Mouse (Mus musculus) neural tube, embryonic 15.5 days (tissue): ENCODE measurements at regions not wholly inside any gene's neighbourhood (a gene's known extent, or its start where the extent isn't known, plus 50 kb on each side); places are given as distances from the start of the nearest gene placed in this dataset.

Experiments used
- ATAC-seq: fragments of 200-750 bp; cut with Nextera tagmentation; 2 replicates; pipeline ENCODE4 v1.8.0; 2017; ENCODE audit warnings: mild to moderate bottlenecking, moderate TSS enrichment, moderate library complexity; ENCODE audit not compliant: low FRiP score
- H3K27ac ChIP-seq: fragments of 300-500 bp; sonication (generic); replicated peaks from 2 replicates; pipeline ENCODE4 v1.5.1; 2015; ENCODE audit warnings: mild to moderate bottlenecking, inconsistent platforms
- H3K27me3 ChIP-seq: fragments of 300-500 bp; sonication (generic); replicated peaks from 2 replicates; pipeline ENCODE4 v1.6.1; 2015; ENCODE audit warnings: inconsistent platforms
- H3K36me3 ChIP-seq: fragments of 300-500 bp; sonication (generic); 2 replicates; pipeline ENCODE4 v1.6.1; 2015; ENCODE audit warnings: inconsistent platforms
- H3K4me1 ChIP-seq: fragments of 300-500 bp; sonication (generic); 2 replicates; pipeline ENCODE4 v1.6.1; 2015; ENCODE audit warnings: inconsistent platforms
- H3K4me2 ChIP-seq: fragments of 300-500 bp; sonication (generic); 2 replicates; pipeline ENCODE4 v1.6.1; 2015; ENCODE audit warnings: inconsistent platforms, mild to moderate bottlenecking, moderate library complexity
- H3K4me3 ChIP-seq: fragments of 300-500 bp; sonication (generic); replicated peaks from 2 replicates; pipeline ENCODE4 v1.5.1; 2015; ENCODE audit warnings: mild to moderate bottlenecking, inconsistent platforms
- H3K9ac ChIP-seq: fragments of 300-500 bp; sonication (generic); replicated peaks from 2 replicates; pipeline ENCODE4 v1.6.1; 2015; ENCODE audit warnings: mild to moderate bottlenecking, inconsistent platforms
- H3K9me3 ChIP-seq: fragments of 300-500 bp; sonication (generic); replicated peaks from 2 replicates; pipeline ENCODE4 v1.6.1; 2016; ENCODE audit warnings: inconsistent platforms
- WGBS: fragments of 180-500 bp; shearing (Covaris S2); methylation state at CpG from one replicate; pipeline ENCODE4 v1.1.7; 2015; ENCODE audit warnings: mixed read lengths; 5-methylcytosine and 5-hydroxymethylcytosine counted together

GRCm38 (mm10) chr11:24342176-24342575 is 264.3 kb downstream of the Bcl11a start:
- no peaks in the 10 kb centered on the region for H3K27me3 ChIP-seq
- H3K4me1 ChIP-seq, result peaks cover 4% of the 10 kb centered on the region
- ATAC-seq, result no peak
- no peak overlapping the region for H3K4me2 ChIP-seq
- H3K36me3 ChIP-seq, result no peaks in the 10 kb centered on the region
- no peak overlapping the region for H3K27ac ChIP-seq
- H3K9me3 ChIP-seq, result no peaks in the 10 kb centered on the region
- H3K4me3 ChIP-seq, result no peak overlapping the region
- 53% methylated on average over 2 of the region's 2 CpGs for WGBS
- H3K9ac ChIP-seq, result no peak overlapping the region

GRCm38 (mm10) chr11:24342732-24343131 is 264.9 kb downstream of the Bcl11a start:
- Histone ChIP-seq H3K36me3 (no peaks in the 10 kb centered on the region), H3K4me2 (no peak overlapping the region), H3K27me3 (no peaks in the 10 kb centered on the region), H3K27ac (no peak overlapping the region), H3K4me1 (peaks cover 7% of the 10 kb centered on the region), H3K9me3 (no peaks in the 10 kb centered on the region), H3K4me3 (no peak overlapping the region), H3K9ac (no peak overlapping the region)
- ATAC-seq, result no peak
- WGBS, result 89% methylated on average over 2 of the region's 2 CpGs

GRCm38 (mm10) chr11:24347225-24347624 is 269.4 kb downstream of the Bcl11a start:
- WGBS, result 15% methylated on average over 12 of the region's 12 CpGs
- Histone ChIP-seq H3K36me3 (no peaks in the 10 kb centered on the region), H3K9ac (no peak overlapping the region), H3K9me3 (no peaks in the 10 kb centered on the region), H3K4me3 (no peak overlapping the region), H3K27ac (no peak overlapping the region), H3K4me2 (peak overlapping the region; percentile 9; the same call in 1 of the 2 replicates), H3K4me1 (peaks cover 11% of the 10 kb centered on the region), H3K27me3 (no peaks in the 10 kb centered on the region)
- ATAC-seq, result no peak

GRCm38 (mm10) chr11:24348741-24349140 is 270.9 kb downstream of the Bcl11a start:
- Histone ChIP-seq H3K27ac (no peak overlapping the region), H3K4me1 (peaks cover 11% of the 10 kb centered on the region), H3K36me3 (no peaks in the 10 kb centered on the region), H3K4me2 (no peak overlapping the region), H3K9me3 (no peaks in the 10 kb centered on the region), H3K27me3 (no peaks in the 10 kb centered on the region), H3K4me3 (no peak overlapping the region), H3K9ac (no peak overlapping the region)
- no peak for ATAC-seq
- 68% methylated on average over 4 of the region's 4 CpGs for WGBS

GRCm38 (mm10) chr11:24349967-24350643 is 272.2 kb downstream of the Bcl11a start:
- no peak overlapping the region for H3K9ac ChIP-seq
- H3K4me1 ChIP-seq, result peaks cover 11% of the 10 kb centered on the region
- H3K27ac ChIP-seq, result no peak overlapping the region
- no peaks in the 10 kb centered on the region for H3K27me3 ChIP-seq
- H3K4me3 ChIP-seq, result no peak overlapping the region
- H3K36me3 ChIP-seq, result no peaks in the 10 kb centered on the region
- ATAC-seq, result no peak
- H3K4me2 ChIP-seq, result no peak overlapping the region
- WGBS, result 20% methylated on average over 10 of the region's 10 CpGs
- no peaks in the 10 kb centered on the region for H3K9me3 ChIP-seq

GRCm38 (mm10) chr11:24350839-24351238 is 273.0 kb downstream of the Bcl11a start:
- H3K27ac ChIP-seq, result no peak overlapping the region
- H3K4me3 ChIP-seq, result no peak overlapping the region

GRCm38 (mm10) chr11:24352071-24352470 is 274.2 kb downstream of the Bcl11a start:
- Histone ChIP-seq H3K9ac (no peak overlapping the region), H3K4me1 (peaks cover 8% of the 10 kb centered on the region), H3K4me2 (no peak overlapping the region), H3K27ac (no peak overlapping the region), H3K27me3 (no peaks in the 10 kb centered on the region), H3K4me3 (no peak overlapping the region), H3K36me3 (no peaks in the 10 kb centered on the region), H3K9me3 (no peaks in the 10 kb centered on the region)
- WGBS, result 90% methylated on average over 3 of the region's 3 CpGs
- no peak for ATAC-seq

More at GRCm38 (mm10) chr11:24350839-24351238, 273.0 kb downstream of the Bcl11a start:
- peaks cover 11% of the 10 kb centered on the region for H3K4me1 ChIP-seq
- no peaks in the 10 kb centered on the region for H3K27me3 ChIP-seq
- H3K9ac ChIP-seq, result no peak overlapping the region
- no peaks in the 10 kb centered on the region for H3K36me3 ChIP-seq
- no peak overlapping the region for H3K4me2 ChIP-seq
- ATAC-seq, result no peak
- H3K9me3 ChIP-seq, result no peaks in the 10 kb centered on the region
- 94% methylated on average over 4 of the region's 4 CpGs for WGBS

GRCm38 (mm10) chr11:24353056-24353455 is 275.2 kb downstream of the Bcl11a start:
- no peaks in the 10 kb centered on the region for H3K27me3 ChIP-seq
- H3K9ac ChIP-seq, result no peak overlapping the region
- ATAC-seq, result no peak
- H3K4me3 ChIP-seq, result no peak overlapping the region
- 82% methylated on average over 1 of the region's 1 CpGs for WGBS
- H3K4me1 ChIP-seq, result peaks cover 4% of the 10 kb centered on the region; the same call in 1 of the 2 replicates
- no peak overlapping the region for H3K4me2 ChIP-seq
- H3K9me3 ChIP-seq, result no peaks in the 10 kb centered on the region
- no peaks in the 10 kb centered on the region for H3K36me3 ChIP-seq
- no peak overlapping the region for H3K27ac ChIP-seq

- no peak overlapping the region for H3K4me3 ChIP-seq
- no peak overlapping the region for H3K9ac ChIP-seq
- no peaks in the 10 kb centered on the region for H3K36me3 ChIP-seq
- no peaks in the 10 kb centered on the region for H3K9me3 ChIP-seq
- ATAC-seq, result no peak
- H3K4me1 ChIP-seq, result peaks cover 5% of the 10 kb centered on the region
- no peaks in the 10 kb centered on the region for H3K27me3 ChIP-seq
- 68% methylated on average over 1 of the region's 1 CpGs for WGBS
- H3K27ac ChIP-seq, result no peak overlapping the region
- H3K4me2 ChIP-seq, result no peak overlapping the region
These were observed 279.5 kb downstream of the Bcl11a start for GRCm38 (mm10) chr11:24357388-24357787.

- Histone ChIP-seq H3K27me3 (no peaks in the 10 kb centered on the region), H3K9me3 (no peaks in the 10 kb centered on the region), H3K4me1 (peaks cover 14% of the 10 kb centered on the region), H3K9ac (no peak overlapping the region), H3K27ac (no peak overlapping the region), H3K4me2 (no peak overlapping the region), H3K4me3 (no peak overlapping the region), H3K36me3 (no peaks in the 10 kb centered on the region)
- ATAC-seq, result no peak
These were observed 281.2 kb downstream of the Bcl11a start for GRCm38 (mm10) chr11:24359086-24359485.

- Histone ChIP-seq H3K27me3 (no peaks in the 10 kb centered on the region), H3K9ac (no peak overlapping the region), H3K4me1 (peaks cover 14% of the 10 kb centered on the region), H3K4me2 (no peak overlapping the region), H3K9me3 (no peaks in the 10 kb centered on the region), H3K4me3 (no peak overlapping the region), H3K27ac (no peak overlapping the region), H3K36me3 (no peaks in the 10 kb centered on the region)
- 0 out of 2 replicates have a peak, but pooled peaks have one; percentile 31 for ATAC-seq
- 54% methylated on average over 6 of the region's 6 CpGs for WGBS
These were observed 284.3 kb downstream of the Bcl11a start for GRCm38 (mm10) chr11:24361998-24362687.

GRCm38 (mm10) chr11:24362688-24363035 is 284.8 kb downstream of the Bcl11a start:
- no peak overlapping the region for H3K4me2 ChIP-seq
- H3K27ac ChIP-seq, result no peak overlapping the region
- ATAC-seq, result no peak
- no peak overlapping the region for H3K9ac ChIP-seq
- no peak overlapping the region for H3K4me3 ChIP-seq
- peaks cover 14% of the 10 kb centered on the region for H3K4me1 ChIP-seq
- 62% methylated on average over 2 of the region's 2 CpGs for WGBS
- no peaks in the 10 kb centered on the region for H3K9me3 ChIP-seq
- H3K36me3 ChIP-seq, result no peaks in the 10 kb centered on the region
- H3K27me3 ChIP-seq, result no peaks in the 10 kb centered on the region
